Mouse (Mus musculus) T-helper 2 cell (primary cell): ENCODE measurements at regions not wholly inside any gene's neighbourhood (a gene's known extent, or its start where the extent isn't known, plus 50 kb on each side); places are given as distances from the start of the nearest gene placed in this dataset.

Source experiments
- in situ Hi-C: fragments of 300-600 bp; cut with MboI, MseI; formaldehyde crosslinking; loops from one replicate; pipeline ENCODE4 v1.15.1; 2025; ENCODE audit warnings: high pct_unique_total_duplicates

DNA sequence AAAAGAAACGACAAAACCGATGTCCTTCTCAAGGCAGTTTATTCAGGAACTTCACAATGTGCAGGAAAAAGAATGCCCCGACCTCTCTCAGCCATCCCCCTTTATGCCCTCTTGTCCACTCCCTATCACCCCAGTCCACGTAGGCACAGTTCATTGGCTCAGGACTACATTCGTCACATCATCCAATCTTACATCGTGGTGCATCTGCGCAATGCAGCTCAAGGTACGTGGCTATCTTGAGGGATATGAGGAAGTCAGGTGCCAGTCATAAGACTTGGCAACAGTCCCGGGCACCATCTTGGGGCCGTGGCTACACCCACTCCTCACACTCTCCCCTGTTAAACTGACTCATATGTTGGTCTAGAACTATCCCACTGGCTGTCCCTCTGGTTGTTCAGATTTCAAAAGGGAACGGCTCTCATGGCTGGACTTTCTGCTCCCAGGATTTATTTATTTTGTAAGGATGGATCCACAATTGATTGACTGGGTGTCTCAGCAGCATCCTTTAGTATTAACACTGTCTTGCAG, 87.4 kb upstream of the Olfr1402 start:
- in situ Hi-C loops = loop anchor here (5.0 kb wide), 1 partner anchor 73 kb away; no protein-coding TSS in a partner anchor

DNA sequence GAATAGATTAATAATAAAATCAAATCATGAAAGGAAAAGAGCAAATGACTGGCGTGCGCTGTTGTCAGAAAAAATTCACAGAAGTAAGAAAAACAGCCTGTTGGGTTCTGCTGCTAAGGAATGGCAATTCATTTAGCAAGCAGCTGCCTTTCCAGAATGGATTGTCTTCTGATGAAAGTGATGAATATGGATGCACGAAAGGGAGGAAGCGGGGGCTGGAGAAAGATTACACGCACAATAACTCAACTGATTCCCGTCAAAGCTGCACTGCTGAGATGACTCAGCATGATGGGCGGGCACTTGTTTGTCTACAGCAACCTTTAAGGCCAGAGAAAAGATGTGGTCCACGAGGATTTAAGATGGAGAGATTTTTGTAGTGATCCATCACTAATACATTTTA, 85.4 kb upstream of the Olfr1402 start:
- in situ Hi-C loops = loop anchor here (5.0 kb wide), 1 partner anchor 75 kb away; no protein-coding TSS in a partner anchor

DNA sequence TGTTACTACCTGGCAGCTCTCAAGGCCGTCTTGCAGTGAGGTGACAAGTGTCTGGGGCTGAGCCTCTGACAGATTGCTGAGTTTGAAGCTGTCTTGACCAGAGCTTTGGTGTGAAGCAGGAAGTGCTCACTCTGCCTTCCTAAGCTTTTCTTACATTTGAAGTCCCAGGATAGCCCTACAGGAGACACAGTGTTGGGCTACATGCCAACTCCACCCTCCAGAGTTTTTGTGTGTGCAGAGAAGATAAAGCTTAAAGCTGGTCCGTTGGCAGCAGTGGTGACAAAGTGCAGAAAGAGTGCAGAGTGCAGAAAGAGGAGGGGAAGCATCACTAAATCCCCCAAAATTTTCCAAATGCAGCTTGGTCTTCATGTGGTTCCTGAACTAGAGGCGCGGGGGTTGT, 70.1 kb upstream of the Olfr1402 start:
- in situ Hi-C loops = no loop called here

DNA sequence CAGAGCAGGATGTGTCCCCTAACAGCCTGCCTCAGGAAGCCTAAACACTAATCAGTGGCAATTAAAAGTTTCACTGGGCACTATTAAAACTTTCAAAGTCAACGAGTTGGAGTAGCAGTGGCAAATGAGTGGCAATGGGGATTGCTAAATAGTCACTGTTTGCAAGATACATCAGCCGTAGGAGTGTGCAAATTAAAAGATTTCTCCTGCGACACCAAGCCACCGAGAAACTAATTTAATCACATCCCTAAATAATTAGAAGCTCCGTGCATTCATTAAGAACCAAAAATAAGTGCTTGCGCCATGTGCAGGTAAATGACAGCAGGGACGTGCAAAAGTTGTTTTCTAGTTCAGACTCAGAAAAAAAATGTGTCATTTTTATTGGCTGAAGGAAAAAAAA, 69.4 kb upstream of the Olfr1402 start:
- in situ Hi-C loops = no loop called here

DNA sequence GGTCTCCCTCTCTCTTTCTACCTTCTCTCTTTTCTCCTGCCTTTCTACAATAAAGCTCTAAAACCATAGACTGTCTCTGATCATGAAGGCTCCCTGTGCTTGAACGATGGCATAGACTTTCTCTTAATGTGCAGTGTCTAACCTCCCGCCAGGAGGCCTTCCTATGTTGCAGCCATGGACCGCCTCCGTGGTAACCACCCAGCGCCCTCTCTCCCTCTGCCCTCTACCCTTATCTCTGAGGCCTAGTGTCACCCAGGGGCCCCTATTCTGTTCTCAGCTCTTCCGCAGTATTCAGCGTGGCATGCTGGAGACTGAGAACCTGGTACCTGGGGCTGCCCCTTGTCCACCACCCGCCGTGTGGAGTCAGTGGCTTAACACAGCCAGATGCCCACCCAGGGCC, 67.5 kb upstream of the Olfr1402 start:
- in situ Hi-C loops = no loop called here
